Mouse (Mus musculus) erythroblast, adult 5-6 weeks (primary cell): ENCODE measurements around the gene Cdcp1. TPM values are rescaled to one million over a fixed set of nuclear protein-coding genes. Genes with fewer than 3 reads are reported as not detected.

Experiments used
- ATAC-seq: replicated peaks from 2 replicates; pipeline ENCODE4 v1.8.0; 2016; ENCODE audit warnings: moderate number of reproducible peaks, mild to moderate bottlenecking, moderate TSS enrichment, inconsistent platforms; ENCODE audit not compliant: poor library complexity, low FRiP score, severe bottlenecking
- total RNA-seq, 2 experiments: library from RNA; stranded (forward) in 1 of 2; stranded (reverse) in 1 of 2; fragments of 150-400 nt in 1 of 2; fragments of 200-764, 138-1000 nt in 1 of 2; gene quantifications; 2 replicates each; pipeline versions ENCODE4 v1.2.3 to v1.2.4; 2015 to 2017; ENCODE audit warnings: low replicate concordance in 2 of 2

Gene Cdcp1
- total RNA-seq, 2 experiments from 2014 or later: not detected

DNA sequence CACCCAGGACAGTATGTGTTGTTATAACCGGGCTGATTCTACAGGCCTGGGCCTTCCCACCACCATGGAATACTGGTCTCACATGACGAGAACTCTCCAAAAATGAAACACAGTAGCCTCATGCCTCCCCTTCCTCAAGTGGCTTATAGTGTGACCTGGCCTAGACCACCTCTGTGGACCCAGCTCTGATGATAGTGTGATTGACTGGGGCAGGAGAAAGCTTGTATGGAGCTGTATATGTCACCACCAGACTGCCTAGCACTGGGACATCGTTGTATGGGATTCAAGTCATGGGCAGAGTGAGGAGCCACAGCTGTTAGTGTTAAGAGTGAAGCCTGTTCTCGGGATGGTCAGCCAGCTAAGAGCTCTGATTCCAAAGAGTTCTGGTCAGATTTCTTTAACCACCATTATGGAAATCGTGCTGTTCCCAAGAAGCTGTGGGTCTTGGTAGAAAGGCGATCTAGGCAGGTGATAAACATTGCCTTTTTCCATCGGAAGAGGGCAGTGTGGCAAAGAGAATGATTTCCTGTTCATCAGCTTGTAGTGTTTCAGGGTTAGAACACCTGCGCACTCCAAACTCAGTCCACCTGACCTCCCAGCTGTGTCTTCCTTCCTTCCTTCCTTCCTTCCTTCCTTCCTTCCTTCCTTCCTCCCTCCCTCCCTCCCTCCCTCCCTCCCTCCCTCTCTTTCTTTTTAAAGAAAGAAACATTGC is 57.6 kb downstream of the Cdcp1 start:
- no peak for ATAC-seq

DNA sequence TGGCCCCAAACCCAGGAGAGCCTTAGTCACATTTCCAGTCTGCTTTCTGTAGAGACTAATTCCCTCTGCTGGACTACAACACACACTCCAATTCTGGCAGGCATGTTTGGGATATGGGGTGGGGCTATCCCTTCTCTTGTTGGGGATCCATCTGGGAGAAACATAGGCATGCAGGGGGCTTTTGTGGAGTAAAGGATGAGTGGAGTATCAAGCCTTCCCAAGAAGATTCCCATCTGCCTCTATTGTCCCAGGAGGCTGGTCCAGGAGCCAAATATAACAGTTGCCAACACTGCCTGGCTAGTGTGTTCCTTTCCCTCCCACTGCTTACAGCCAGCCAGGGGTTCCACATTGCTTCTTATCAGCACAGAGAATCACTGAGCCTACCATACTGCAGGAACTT is 58.1 kb downstream of the Cdcp1 start:
- ATAC-seq: no peak

DNA sequence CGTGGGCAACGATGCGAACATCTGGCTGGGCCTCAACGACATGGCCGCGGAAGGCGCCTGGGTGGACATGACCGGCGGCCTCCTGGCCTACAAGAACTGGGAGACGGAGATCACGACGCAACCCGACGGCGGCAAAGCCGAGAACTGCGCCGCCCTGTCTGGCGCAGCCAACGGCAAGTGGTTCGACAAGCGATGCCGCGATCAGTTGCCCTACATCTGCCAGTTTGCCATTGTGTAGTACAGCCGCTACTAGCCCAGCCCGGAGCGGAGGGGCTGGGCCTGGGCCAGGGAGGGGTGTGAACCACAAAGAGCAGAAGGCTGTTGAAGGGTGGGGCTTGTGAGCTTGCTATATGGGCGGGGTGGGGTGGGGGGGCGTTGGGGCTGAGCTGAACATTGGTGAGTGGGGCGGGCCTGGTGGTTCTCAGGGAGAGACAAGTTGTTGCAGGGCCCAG is 58.9 kb downstream of the Cdcp1 start:
- no peak for ATAC-seq

DNA sequence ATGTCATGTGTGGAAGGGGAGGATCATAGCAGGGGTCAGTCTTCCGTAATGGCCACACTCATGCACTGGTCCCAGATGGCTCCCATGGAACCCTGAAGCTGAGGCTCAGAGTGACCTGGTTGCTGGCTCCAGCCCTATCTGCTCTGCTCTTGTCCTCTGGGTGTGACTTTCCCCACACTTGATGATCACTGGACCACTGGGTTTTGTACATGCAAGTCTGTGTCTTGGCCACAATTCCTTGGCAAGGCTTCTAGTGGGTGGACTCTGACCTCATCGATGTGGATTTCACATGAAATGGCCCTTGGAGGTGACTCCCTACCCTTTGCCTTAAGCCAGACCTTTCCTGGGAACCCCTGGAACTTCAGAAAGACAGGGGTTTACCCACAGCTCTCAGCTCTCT is 62.7 kb downstream of the Cdcp1 start:
- no peak for ATAC-seq

DNA sequence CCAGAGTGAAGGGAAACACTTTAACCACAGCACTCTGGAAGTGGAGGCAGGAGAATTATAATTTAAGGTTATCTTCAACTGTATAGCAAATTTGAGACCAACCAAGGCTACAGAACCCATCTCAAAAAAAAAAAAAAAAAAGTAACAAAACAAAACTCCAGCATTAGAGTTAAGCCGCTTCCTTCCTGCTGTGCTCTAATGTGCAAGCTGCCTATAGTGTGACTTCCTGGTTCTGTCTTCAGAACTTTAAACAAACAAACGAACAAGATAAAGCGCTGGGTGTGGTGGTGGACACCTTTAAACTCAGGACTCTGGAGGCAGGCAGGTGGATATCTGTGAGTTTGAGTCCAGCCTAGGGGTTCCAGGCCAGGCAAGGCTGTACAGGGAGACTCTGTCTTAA is 63.8 kb downstream of the Cdcp1 start:
- no peak for ATAC-seq

DNA sequence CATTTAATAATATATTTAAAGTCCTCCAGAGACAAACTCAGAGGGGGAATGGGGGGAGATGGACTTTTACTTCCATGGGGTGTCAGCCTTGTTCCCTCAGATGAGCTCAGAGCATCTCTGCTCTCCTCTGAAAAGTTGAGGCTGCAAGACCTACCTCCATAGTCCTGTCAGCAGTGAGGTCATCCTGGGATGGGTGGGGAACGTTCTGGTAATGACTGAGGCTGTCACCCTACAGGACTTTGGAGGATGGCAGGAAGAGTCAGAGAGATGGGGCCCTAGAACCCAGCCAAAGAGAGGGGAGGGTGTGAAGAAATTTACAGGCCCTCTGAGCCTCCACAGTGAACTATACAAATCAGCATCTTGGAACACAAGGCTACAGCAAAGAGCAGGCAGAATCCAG is 64.3 kb downstream of the Cdcp1 start:
- no peak for ATAC-seq

DNA sequence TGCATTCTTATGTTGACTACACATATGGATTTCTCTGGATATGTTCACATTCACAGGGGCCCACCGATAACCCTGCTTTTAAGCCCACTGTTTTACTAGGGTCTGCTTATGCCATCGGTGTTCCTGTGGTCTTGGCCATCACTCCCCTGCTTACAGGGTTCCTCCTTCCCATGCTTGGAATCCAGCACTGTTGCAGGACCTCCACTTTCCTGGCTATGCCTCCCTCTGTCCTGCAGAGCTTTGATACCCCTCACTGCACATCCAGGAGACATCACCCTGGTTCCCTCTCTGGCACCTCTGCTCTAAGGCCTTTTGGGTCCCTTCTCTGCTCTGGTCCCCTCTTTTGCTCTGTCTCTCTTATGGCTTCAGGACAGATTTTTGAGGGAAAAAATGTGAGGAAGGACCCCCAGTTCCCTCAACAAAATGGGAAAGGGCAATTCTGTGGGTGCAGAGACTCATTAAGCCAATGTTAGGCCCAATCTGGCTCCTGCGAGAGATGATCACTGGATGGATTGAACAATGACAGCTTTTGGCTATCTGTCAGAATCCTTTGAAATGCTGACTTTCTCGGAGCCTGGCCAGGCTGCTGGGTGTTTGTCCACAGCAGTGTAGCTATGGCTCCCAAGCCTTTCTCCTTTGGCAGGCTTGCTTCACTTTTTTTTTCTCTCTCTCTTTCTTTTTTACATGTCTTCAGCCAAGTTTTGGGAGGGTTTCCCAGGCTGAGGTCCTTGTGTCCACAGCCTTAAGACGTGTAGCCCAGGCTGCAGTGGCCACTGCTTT is 65.4 kb downstream of the Cdcp1 start, which contains the start of gene Clec3b:
Clec3b (plus strand) TSS at position 706 of the 780 bp plus-strand sequence.
- no peak for ATAC-seq

DNA sequence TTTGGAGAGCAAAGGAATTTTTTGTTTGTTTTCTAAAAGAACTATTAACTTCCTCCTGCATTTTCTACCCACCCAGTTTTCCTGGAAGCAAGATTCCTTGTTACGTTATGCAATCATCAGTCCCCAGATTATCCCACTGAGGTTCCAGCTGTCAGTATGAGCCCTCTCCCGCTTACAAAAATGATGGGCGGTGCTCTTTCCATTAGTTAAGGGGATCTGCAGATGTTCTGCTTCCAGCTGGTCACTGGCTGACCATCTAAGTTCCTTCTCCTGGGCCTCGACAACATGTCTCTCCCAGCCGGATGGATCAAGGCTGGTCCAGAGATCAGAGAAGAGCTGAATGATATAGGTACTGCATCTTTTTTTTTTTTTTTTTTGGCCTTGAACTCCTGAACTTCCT is 67.4 kb downstream of the Cdcp1 start:
- no peak for ATAC-seq

DNA sequence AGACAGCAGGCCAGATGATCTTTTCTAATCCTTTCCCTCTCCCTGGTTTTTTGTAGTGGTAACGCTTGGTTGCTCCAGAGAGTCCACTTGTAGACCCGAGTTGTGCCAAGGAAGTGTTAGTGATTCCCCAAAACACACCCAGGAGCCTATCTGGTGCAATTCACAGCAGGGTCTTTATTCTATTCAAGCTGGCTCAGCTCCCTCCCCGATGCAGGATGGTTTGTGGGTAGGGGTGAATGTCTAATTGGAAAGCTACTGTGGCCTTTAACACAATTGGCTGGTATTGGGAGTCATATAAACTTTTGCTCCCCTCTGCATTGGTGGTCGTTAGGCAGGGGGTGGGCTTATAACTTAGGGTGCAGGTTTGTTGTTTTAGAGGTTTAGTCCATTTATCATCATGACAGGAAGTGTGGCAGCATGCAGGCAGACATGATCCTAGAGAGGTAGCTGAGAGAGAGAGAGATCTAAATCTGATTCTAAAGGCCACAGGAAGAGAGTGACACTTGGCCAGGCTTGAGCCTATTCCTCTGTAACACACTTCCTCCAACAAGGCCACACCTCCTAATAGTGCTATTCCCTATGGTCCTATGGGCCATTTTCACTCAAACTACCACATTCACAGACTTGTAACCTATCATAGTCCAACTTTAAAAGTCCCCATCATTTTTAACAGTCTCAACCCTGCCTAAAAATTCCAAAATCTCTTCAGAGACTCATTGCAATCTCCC is 75.8 kb downstream of the Cdcp1 start:
- ATAC-seq: no peak

DNA sequence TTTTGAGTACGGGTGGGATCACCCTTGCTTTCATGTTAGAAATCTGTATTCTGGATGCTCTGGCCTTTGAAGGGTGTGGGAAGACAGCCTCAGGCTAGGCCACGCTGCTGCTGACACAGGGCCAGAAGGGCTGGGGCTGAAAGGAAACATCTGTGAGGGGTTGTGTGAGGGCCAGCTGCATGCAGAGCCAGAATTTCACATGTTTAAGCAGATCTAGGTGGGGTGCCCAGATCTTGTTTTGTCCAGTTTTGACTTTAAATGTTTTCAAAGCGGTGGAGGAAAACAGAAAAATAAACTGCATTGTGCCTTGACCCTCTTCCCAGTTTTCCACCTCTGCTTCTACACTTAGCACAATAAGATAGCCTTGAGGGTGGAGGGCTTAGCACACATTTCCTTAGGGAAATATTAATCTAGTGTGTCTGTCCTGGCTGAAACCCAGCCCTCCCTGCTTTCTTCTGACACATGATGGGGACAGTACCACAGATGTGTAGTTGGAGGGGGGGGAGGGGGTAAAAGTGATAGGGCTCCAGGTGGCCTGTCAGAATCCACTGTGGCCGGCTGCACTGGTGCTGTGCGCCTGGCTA is 76.9 kb downstream of the Cdcp1 start:
- no peak for ATAC-seq

DNA sequence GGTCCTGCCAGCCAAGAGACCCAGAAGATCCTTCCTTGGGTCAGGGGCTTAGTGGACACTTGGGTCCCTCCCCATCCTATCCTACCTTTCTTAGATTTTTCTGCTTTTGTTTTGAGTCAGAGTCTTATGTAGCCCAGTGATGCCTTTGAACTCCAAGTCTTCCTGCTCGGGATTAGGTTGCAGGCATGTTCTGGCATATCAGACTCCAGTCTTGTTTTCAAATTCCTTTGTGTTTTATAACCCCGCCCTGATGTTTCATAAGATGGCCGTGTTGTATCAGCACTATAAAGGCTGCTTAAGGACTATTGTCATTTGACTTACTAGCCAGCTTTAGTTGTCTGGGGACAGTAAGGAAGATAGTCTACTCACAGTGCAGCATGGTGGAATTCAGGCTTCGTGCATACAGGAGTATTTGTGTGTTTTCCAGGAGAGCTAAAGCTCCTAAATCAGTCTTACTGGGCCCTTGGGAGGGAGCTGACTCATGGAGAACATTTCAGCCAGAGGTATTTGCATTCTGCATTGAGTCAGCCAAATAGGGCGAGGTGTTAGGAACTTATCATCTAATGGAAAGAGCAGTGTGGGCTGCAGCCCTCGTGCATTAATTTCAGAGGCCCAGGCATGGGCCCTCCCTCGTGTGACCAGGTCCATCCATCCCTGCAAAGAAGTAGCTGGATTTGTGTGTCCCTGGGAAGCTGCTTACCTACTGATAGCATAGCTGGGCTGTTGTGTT is 78.7 kb downstream of the Cdcp1 start:
- ATAC-seq: no peak

DNA sequence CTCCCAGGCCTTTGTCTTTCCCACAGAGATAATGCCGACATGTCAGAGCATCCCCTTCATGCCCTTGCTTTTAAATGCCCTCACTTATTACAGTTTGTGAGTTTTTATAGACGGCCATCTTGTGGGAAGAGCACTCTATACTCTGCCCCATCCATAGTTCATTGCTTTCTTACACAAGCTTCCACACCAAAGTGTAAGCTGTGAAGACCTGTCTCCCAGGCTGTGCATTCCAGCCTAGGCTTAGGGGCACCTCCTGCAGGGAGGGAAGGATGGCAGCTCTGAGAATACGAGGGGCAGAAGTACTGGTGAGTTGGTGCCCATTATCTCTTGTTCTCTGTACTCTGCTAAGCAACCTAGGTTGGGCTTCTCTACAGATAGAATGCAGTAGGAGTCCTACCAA is 82.8 kb downstream of the Cdcp1 start:
- ATAC-seq: no peak

DNA sequence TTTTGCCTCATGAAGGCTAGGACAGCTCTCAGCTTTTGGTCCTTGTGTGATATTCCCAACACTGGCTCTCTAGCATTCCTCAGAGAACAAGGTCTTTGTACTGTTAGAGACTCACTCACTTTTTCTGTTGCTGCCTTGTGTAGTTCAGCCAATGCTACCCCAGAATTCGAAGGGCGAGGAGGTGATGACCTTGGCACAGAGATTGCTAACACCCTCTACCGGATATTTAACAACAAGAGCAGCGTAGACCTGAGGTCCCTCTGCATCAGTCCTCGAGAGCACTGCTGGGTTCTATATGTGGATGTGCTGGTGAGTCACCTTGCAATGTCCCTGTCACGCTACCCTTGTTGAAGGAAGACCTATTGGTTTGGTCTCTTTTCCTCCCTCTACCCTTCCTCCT is 88.2 kb downstream of the Cdcp1 start:
- no peak for ATAC-seq

DNA sequence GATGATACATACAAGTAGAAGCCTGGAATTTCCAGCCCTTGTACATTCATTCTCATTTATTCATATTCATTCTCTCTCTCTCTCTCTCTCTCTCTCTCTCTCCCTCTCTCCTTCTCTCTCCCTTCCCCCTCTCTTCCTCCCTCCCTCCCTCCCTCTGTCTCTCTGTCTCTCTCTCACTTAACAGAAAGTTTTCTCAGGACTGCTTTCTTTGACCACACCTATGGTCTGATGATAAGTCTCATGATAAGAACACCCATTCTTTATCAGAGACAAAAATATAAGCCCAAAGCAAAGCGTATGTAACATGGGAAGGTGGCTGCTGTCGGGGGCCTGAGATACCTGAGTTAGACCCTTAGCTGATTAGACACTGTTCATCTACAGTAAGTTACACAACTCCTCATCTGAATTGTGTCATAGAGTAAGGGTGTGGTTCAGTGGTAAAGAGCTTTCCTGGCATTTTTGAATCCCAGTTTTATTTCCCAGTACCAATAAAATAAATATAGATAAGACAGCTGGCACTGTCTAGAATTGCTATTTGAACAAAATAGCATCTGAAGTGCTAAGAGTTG is 91.3 kb downstream of the Cdcp1 start:
- ATAC-seq: no peak

DNA sequence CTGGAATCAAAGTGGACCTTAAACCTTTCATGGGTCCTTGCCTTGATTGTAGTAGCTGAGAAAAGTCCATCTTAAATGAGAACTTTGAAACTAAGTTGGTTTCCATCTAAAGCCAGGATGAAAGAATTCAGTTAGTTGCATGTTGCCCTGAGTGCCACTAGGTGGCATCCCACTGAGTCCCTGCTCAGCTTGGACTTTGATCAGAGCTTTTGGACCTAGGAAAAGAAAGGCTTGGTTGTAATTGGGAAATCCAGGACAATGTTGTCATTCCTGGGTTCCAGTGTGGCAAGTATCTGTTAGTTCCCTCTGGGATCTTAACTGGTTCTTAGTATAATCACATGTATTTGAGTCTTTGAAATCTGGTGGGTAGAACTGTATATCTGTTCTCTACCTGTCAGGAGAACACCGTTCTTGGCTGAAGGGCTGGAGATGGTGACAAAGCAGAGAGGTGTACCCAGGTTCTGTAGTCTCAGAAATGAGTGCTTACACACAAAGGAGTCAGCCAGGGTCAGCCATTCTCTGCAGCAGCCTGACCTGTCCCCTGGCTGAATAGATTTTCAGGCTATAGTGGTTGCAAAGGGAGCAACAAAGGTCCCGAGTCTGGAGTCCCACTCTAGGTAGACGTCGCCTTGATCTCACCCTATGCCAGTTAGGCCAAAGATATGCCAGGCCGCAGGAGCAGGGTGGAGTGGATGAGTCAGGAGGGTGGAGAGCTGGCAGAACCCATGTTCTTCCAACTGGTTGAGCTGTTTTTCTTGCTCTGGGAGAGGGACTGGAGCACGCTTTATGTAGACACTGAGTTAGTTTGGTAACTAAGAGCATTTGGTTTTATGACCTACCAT is 92.0 kb downstream of the Cdcp1 start:
- ATAC-seq: peak; percentile 93

DNA sequence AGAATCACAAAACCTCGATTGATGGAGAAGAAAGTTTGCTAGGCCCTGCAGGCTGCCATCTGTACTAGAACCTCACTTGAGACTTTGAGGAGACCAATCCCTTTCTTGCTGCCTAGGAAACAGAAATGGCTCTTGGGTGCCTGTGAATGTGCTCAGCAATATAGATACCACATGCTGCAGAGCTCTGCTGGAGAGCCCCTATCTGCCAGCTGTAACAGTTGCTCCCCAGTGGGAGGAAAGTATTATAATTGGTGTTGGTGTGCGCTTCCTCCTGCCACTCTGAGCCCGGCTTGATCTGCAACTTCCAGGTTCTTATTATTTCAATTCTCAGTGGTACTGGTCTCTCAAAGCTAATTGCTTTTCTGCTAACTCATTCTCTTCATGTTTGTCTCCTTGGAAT is 92.8 kb downstream of the Cdcp1 start:
- ATAC-seq: no peak
